In genomic region chr5:118190491-118190890, GRCm38 (mm10) we compare ENCODE assay signal across 19 mouse cellular contexts.
"Had no signal": no experiment of that assay in that cellular context is flagged by ENCODE, and none has a peak within 500 bp of the region (broad histone marks: within the 10 kb centered on the region; RNA-seq: fewer than 3 reads in every experiment).

No protein-coding gene starts in this region.

- DNase-seq: cerebellum, adult 8-10 months; cerebellum, adult 9-10 months; cerebellum, adult 9-11 months; cerebellum, postnatal 10 days; cerebellum, postnatal 36 days; embryo, embryonic 11 days; forebrain, postnatal 0 days; gastrocnemius, adult 2 months; gastrocnemius, postnatal 10 days; gastrocnemius, postnatal 14 days; gastrocnemius, postnatal 25 days; gastrocnemius, postnatal 36 days; heart, adult 11 months; heart, adult 18-20 months; heart, adult 2 months had no signal

- ATAC-seq: forebrain, embryonic 13.5 days; forebrain, embryonic 14.5 days; forebrain, embryonic 15.5 days; forebrain, embryonic 16.5 days; forebrain, postnatal 0 days had no signal
